Mouse (Mus musculus) heart, postnatal 14 days (tissue): ENCODE results near the gene H2afy2. TPM values are rescaled to one million over a fixed set of nuclear protein-coding genes. Genes with fewer than 3 reads are reported as not detected.

Experiments used
- DNase-seq, 2 experiments: peaks; one replicate each; pipeline ENCODE4 v3.0.0; 2021 to 2022
- intact Hi-C: fragments of 180-260 bp; cut with DNase I; formaldehyde crosslinking; loops from one replicate; pipeline ENCODE4 v1.15.1; 2025
- microRNA-seq, 2 experiments: library from miRNA; unstranded; fragments of <30 nt; microRNA quantifications; one replicate each; pipeline ENCODE4 v1.2.0; 2021 to 2022
- total RNA-seq, 2 experiments: library from RNA; stranded (reverse); gene quantifications; 2 replicates each; pipeline ENCODE4 v1.2.3; 2021

Gene H2afy2
- total RNA-seq, 2 experiments from 2014 or later: 5.4 to 5.6 TPM

DNA sequence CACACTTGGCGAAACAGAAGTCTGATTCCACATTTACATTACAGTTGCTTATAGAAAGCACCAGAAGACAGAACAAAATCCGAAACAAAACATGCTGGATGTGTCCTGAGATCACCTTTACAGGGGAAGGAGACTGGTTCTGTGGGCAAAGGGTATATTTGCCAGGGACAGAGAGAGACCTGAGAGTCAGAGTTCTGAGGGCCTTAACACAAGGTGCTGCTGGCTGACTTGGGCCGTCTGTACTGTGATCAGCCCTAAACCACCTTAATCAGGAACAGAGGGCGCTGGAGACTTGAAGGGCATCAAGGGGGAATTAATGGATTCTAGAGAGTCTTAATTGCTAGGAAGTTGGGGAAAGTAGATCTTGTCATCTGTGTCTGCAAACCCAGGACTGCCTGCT, 90.4 kb downstream of the H2afy2 start:
- no peak for DNase-seq
- intact Hi-C loops: no loop called here

- DNase-seq: no peak
- intact Hi-C loops: no loop called here
These were observed 94.5 kb downstream of the H2afy2 start for GRCm38 (mm10) chr10:61689405-61689804.

Small RNA genes within 50 kb of the gene (microRNA-seq; reads per million reads assigned to microRNA genes)
- 0 reads per million in 2 experiments for gene Mir5108

Other genes starting within 250 kb of the H2afy2 start
- not detected for gene Npffr1, start 188.7 kb downstream of the H2afy2 start, total RNA-seq
- gene Ppa1, start 135.6 kb downstream of the H2afy2 start, total RNA-seq: 10 to 100 TPM; 47.1 to 47.4 TPM
- 100 to 1,000 TPM; 140 to 141 TPM for gene Sar1a, start 103.8 kb downstream of the H2afy2 start, total RNA-seq
- 10 to 100 TPM; 23.3 TPM for gene Tysnd1, start 88.6 kb downstream of the H2afy2 start, total RNA-seq
- gene Aifm2, start 68.9 kb downstream of the H2afy2 start, total RNA-seq: 10 to 100 TPM; 31.3 to 34.6 TPM
- gene Col13a1, start 195.0 kb upstream of the H2afy2 start, total RNA-seq: 1 to 10 TPM; 1.3 to 1.8 TPM